Mouse (Mus musculus) lung, postnatal 0 days (tissue): Measurements from ENCODE around the gene Gm10491.

Source experiments
- CTCF ChIP-seq: IDR thresholded peaks from 2 replicates; pipeline ENCODE4 v1.5.1; 2016; ENCODE audit warnings: antibody characterized with exemption, mild to moderate bottlenecking
- EP300 ChIP-seq: IDR thresholded peaks from 2 replicates; pipeline ENCODE4 v1.6.1; 2016; ENCODE audit warnings: antibody characterized with exemption, mild to moderate bottlenecking, control low read depth

DNA sequence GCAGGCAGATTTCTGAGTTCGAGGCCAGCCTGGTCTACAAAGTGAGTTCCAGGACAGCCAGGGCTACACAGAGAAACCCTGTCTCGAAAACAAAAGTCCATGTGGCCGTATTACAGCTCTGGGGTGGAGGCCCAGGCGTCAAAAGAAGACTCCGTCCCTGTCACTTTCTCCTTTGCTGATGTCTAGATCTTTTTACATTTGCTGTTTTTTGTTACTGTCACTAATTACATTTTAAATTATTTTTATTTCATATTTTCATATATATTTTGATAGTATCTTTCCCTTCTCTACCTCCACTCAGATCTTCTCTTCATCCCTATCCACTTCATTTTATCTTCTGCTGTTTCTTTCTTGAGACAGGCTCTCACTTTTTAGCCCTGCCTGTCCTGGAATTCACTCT, at the start of gene Gm10491:
- TF ChIP-seq CTCF: no peak
- no peak for TF ChIP-seq EP300
